Mouse (Mus musculus) lung, embryonic 16.5 days (tissue): ENCODE measurements around the gene Tbc1d10c. TPM values are rescaled to one million over a fixed set of nuclear protein-coding genes. Genes with fewer than 3 reads are reported as not detected.

Experiments used
- ATAC-seq: fragments of 200-750 bp; cut with Nextera tagmentation; 2 replicates; pipeline ENCODE4 v1.8.0; 2017; ENCODE audit warnings: low read depth, mild to moderate bottlenecking, moderate library complexity
- H3K27ac ChIP-seq: fragments of 300-500 bp; sonication (generic); 2 replicates; pipeline ENCODE4 v1.5.1; 2014; ENCODE audit warnings: mild to moderate bottlenecking, control low read depth, low read length
- H3K27me3 ChIP-seq: fragments of 300-500 bp; sonication (generic); 2 replicates; pipeline ENCODE4 v1.6.1; 2014; ENCODE audit warnings: low read depth, low read length, mixed read lengths; ENCODE audit not compliant: control insufficient read depth, insufficient read depth
- H3K36me3 ChIP-seq: fragments of 300-500 bp; sonication (generic); 2 replicates; pipeline ENCODE4 v1.6.1; 2014; ENCODE audit warnings: low read length; ENCODE audit not compliant: control insufficient read depth, insufficient read depth
- H3K4me1 ChIP-seq: fragments of 300-500 bp; sonication (generic); replicated peaks from 2 replicates; pipeline ENCODE4 v1.6.1; 2014; ENCODE audit warnings: low read length, mixed read lengths; ENCODE audit not compliant: control insufficient read depth, insufficient read depth
- H3K4me2 ChIP-seq: fragments of 300-500 bp; sonication (generic); 2 replicates; pipeline ENCODE4 v1.6.1; 2014; ENCODE audit warnings: low read depth, low read length, control low read depth
- H3K4me3 ChIP-seq: fragments of 300-500 bp; sonication (generic); 2 replicates; pipeline ENCODE4 v1.5.1; 2014; ENCODE audit warnings: mild to moderate bottlenecking, low read length, control low read depth
- H3K9ac ChIP-seq: fragments of 300-500 bp; sonication (generic); 2 replicates; pipeline ENCODE4 v1.6.1; 2014; ENCODE audit warnings: low read length, control low read depth
- H3K9me3 ChIP-seq: fragments of 300-500 bp; sonication (generic); 2 replicates; pipeline ENCODE4 v1.6.1; 2016; ENCODE audit warnings: low read length; ENCODE audit not compliant: control insufficient read depth
- WGBS: fragments of 180-500 bp; shearing (Covaris S2); extraction: QIAGEN DNeasy Blood & Tissue Kit; methylation state at CpG from one replicate; pipeline ENCODE4 v1.1.7; 2014; 5-methylcytosine and 5-hydroxymethylcytosine counted together
- polyA plus RNA-seq: library from polyadenylated mRNA; unstranded; fragments of >200 nt; fragmentation: Nextera tagmentation; extraction: Ambion mirVana; gene quantifications from 2 replicates; pipeline ENCODE4 v1.2.1, GENCODE M21; 2015

Gene Tbc1d10c
- polyA plus RNA-seq, 1 experiment from 2014 or later = 4.0 TPM

DNA sequence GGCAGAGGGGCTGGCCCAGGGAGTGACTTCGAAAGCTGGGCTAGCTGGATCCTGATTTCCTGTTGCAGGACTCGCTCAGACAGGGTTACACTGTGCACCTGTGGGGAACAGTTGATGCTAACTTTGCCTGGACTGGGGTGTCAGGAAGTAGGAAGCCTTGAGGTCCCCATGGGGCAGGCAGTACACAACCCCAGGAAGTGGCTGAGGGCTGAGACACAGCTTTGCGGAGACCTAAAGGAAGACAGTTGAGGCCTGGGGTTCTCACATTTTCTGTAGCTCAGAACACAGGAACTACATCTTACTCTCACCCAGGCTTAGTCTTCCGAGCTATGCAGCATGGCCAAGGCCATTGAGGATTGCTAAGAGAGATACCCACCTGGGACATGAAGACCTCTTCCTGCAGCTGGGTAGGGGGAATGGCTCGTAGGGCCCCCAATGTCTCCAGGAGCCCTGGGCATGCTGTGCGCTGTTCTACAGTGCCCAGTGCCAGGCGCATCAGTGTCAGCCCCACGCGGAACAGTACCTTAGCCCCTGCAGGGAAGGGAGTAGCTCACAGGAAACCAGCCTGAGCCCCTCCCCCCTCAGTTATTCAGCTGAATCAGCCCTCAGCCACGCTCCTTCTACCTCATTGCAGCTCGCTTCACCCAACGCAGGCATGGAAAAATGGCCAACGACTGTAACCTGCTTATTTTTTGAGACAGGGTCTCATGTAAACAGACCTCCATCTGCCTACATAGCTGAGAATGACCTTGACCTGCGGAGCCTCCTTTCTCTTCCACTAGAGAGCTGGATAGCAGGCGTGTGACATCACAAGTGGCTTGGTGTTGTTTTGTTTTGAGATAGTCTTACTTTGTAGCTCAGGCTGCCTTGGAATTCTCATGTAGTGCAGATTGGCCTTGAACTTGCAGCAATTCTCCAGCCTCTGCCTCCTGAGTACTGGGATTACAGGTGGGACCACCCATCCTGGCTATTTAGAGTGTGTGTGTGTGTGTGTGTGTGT is 5.8 kb downstream of the Tbc1d10c start:
- Histone ChIP-seq H3K9me3 (no peaks in the 10 kb centered on the region), H3K4me1 (peaks cover 7% of the 10 kb centered on the region), H3K27ac (peak overlapping the region; percentile 64; the same call in 1 of the 2 replicates), H3K27me3 (no peaks in the 10 kb centered on the region), H3K4me3 (no peak overlapping the region), H3K36me3 (no peaks in the 10 kb centered on the region), H3K4me2 (no peak overlapping the region), H3K9ac (peak overlapping the region; percentile 30; the same call in 1 of the 2 replicates)
- peak; percentile 31; the same call in 1 of the 2 replicates for ATAC-seq
- WGBS = 42% methylated on average over 15 of the region's 15 CpGs

- Histone ChIP-seq H3K9me3 (no peaks in the 10 kb centered on the region), H3K27ac (0 out of 2 replicates have a peak overlapping the region, but pooled peaks have one; percentile 16), H3K4me3 (no peak overlapping the region), H3K4me1 (peaks cover 7% of the 10 kb centered on the region), H3K9ac (no peak overlapping the region), H3K4me2 (no peak overlapping the region), H3K27me3 (no peaks in the 10 kb centered on the region), H3K36me3 (no peaks in the 10 kb centered on the region)
- 80% methylated on average over 2 of the region's 2 CpGs for WGBS
- ATAC-seq = no peak
These were observed 7.4 kb downstream of the Tbc1d10c start for GRCm38 (mm10) chr19:4183689-4184088.

- peaks cover 7% of the 10 kb centered on the region for H3K4me1 ChIP-seq
- no peaks in the 10 kb centered on the region for H3K9me3 ChIP-seq
- no peaks in the 10 kb centered on the region for H3K27me3 ChIP-seq
- 38% methylated on average over 3 of the region's 3 CpGs for WGBS
- H3K36me3 ChIP-seq = no peaks in the 10 kb centered on the region
- no peak overlapping the region for H3K4me3 ChIP-seq
- peak; percentile 58; the same call in 1 of the 2 replicates for ATAC-seq
- H3K9ac ChIP-seq = no peak overlapping the region
- H3K27ac ChIP-seq = no peak overlapping the region
- no peak overlapping the region for H3K4me2 ChIP-seq
These were observed 9.2 kb downstream of the Tbc1d10c start for GRCm38 (mm10) chr19:4181892-4182291.

- Histone ChIP-seq H3K4me3 (no peak overlapping the region), H3K9ac (no peak overlapping the region), H3K27me3 (no peaks in the 10 kb centered on the region), H3K9me3 (no peaks in the 10 kb centered on the region), H3K4me2 (no peak overlapping the region), H3K36me3 (no peaks in the 10 kb centered on the region), H3K4me1 (peaks cover 4% of the 10 kb centered on the region), H3K27ac (no peak overlapping the region)
- 80% methylated on average over 7 of the region's 7 CpGs for WGBS
- no peak for ATAC-seq
These were observed 10.7 kb downstream of the Tbc1d10c start for GRCm38 (mm10) chr19:4180411-4180810.

DNA sequence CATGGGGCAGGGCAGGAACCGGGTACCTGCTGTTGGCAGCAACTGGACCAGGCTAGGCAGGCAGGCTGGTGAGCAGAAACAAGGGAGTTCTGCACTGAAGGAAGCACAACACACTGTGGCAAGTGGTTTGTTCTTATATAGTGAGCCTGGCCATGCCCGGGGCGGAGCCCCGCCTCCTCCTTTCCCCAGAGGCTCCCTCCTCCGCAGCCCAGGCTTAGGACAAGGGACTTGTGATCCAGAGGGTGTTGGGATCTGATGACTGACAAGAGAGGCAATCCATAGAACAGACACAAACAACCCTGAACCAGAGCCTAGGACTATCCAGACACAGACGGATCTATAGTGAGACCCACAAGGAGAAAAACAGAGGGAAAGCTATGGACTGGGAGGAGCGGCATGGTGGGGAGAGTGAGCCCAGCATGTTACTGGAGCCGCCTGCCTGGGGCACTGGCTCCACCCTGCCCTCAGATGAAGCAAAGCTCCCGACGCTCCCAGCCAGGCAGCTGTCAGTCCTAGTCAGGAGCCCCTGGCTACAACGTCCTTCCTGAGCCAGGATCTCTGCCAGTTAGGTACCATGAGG is 15.6 kb downstream of the Tbc1d10c start, which contains the start of gene Carns1:
Gene Carns1 (minus strand): TSS at position 112 of the 580 bp plus-strand sequence.
- Histone ChIP-seq H3K4me1 (peaks cover 7% of the 10 kb centered on the region), H3K4me2 (peak within 1 kb of the TSS; percentile 44), H3K27me3 (no peaks in the 10 kb centered on the region), H3K27ac (no peak within 1 kb of the TSS), H3K4me3 (peak within 1 kb of the TSS; percentile 8; the same call in 1 of the 2 replicates), H3K9ac (peak within 1 kb of the TSS; percentile 6), H3K9me3 (no peaks in the 10 kb centered on the region), H3K36me3 (no peaks in the 10 kb centered on the region)
- WGBS = 5% methylated on average over 11 of the region's 11 CpGs
- ATAC-seq = peak; percentile 63

DNA sequence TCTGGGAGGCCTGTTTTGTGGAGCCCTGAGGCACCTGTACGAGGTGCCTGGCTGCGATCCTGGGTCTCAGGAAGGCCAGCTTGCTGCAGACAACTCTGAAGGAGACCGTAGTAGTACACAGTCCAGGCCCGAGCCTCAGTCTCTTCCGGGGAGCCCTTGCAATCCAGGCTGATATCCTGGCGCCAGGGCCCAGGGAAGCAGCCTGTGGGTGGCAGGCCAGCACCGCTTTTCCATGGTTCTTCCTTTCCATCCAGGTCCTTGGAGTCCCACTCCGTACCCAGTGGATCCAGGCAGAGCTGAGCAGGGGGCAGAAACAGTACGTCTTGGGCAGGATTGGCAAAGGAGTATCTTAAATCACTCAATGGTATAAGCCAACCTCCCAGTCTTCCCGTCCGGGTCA is 18.2 kb downstream of the Tbc1d10c start:
- Histone ChIP-seq H3K9me3 (no peaks in the 10 kb centered on the region), H3K4me3 (no peak overlapping the region), H3K36me3 (no peaks in the 10 kb centered on the region), H3K4me2 (no peak overlapping the region), H3K9ac (peak overlapping the region; percentile 5; the same call in 1 of the 2 replicates), H3K27ac (no peak overlapping the region), H3K4me1 (peaks cover 14% of the 10 kb centered on the region), H3K27me3 (no peaks in the 10 kb centered on the region)
- 58% methylated on average over 11 of the region's 11 CpGs for WGBS
- ATAC-seq = no peak

- H3K4me3 ChIP-seq = no peak overlapping the region
- H3K9ac ChIP-seq = peak overlapping the region; percentile 25; the same call in 1 of the 2 replicates
- H3K27ac ChIP-seq = 0 out of 2 replicates have a peak overlapping the region, but pooled peaks have one; percentile 27
- 49% methylated on average over 13 of the region's 13 CpGs for WGBS
- no peak for ATAC-seq
- no peaks in the 10 kb centered on the region for H3K27me3 ChIP-seq
- H3K4me1 ChIP-seq = peaks cover 14% of the 10 kb centered on the region
- no peaks in the 10 kb centered on the region for H3K9me3 ChIP-seq
- no peak overlapping the region for H3K4me2 ChIP-seq
- H3K36me3 ChIP-seq = no peaks in the 10 kb centered on the region
These were observed 19.4 kb downstream of the Tbc1d10c start for GRCm38 (mm10) chr19:4171393-4172290.

- WGBS = 92% methylated on average over 10 of the region's 10 CpGs
- H3K9me3 ChIP-seq = no peaks in the 10 kb centered on the region
- ATAC-seq = no peak
- no peaks in the 10 kb centered on the region for H3K36me3 ChIP-seq
- H3K4me2 ChIP-seq = no peak overlapping the region
- H3K9ac ChIP-seq = no peak overlapping the region
- H3K4me1 ChIP-seq = peaks cover 14% of the 10 kb centered on the region
- no peak overlapping the region for H3K27ac ChIP-seq
- no peaks in the 10 kb centered on the region for H3K27me3 ChIP-seq
- no peak overlapping the region for H3K4me3 ChIP-seq
These were observed 20.2 kb downstream of the Tbc1d10c start for GRCm38 (mm10) chr19:4170723-4171392.
